Mouse (Mus musculus) adrenal gland, postnatal 25 days (tissue): ENCODE results near the gene Ankrd2. TPM values are rescaled to one million over a fixed set of nuclear protein-coding genes. Genes with fewer than 3 reads are reported as not detected.

Experiments
- DNase-seq: peaks from one replicate; pipeline ENCODE4 v3.0.0; 2021; ENCODE audit warnings: mixed read lengths
- long read RNA-seq: library from polyadenylated mRNA; stranded (forward); transcript quantifications from one replicate; pipeline ENCODE4 v2.0.0, GENCODE M21; 2021
- total RNA-seq: library from RNA; stranded (reverse); gene quantifications from 2 replicates; pipeline ENCODE4 v1.2.3, GENCODE M21; 2021

Gene Ankrd2
- 0.46 TPM in 1 of 2 replicates, not detected in the other for total RNA-seq
- long read RNA-seq = 0 reads

- peak; percentile 86 for DNase-seq
Observed at GRCm38 (mm10) chr19:42035456-42036248, at the start of gene Ankrd2. Ankrd2 (plus strand) TSS chr19:42036000.

GRCm38 (mm10) chr19:41987206-41987605 lies 48.6 kb upstream of the Ankrd2 start:
- no peak for DNase-seq

GRCm38 (mm10) chr19:41989810-41990209 lies 46.0 kb upstream of the Ankrd2 start:
- no peak for DNase-seq

GRCm38 (mm10) chr19:41991926-41992477 lies 43.8 kb upstream of the Ankrd2 start:
- DNase-seq = no peak

- no peak for DNase-seq
Observed at GRCm38 (mm10) chr19:41992971-41993370, 42.8 kb upstream of the Ankrd2 start.

GRCm38 (mm10) chr19:41993484-41993883 lies 42.3 kb upstream of the Ankrd2 start:
- peak; percentile 90 for DNase-seq

- no peak for DNase-seq
Observed at GRCm38 (mm10) chr19:41994023-41994422, 41.8 kb upstream of the Ankrd2 start.

- no peak for DNase-seq
Observed at GRCm38 (mm10) chr19:41995483-41995882, 40.3 kb upstream of the Ankrd2 start.

- DNase-seq = no peak
Observed at GRCm38 (mm10) chr19:41997090-41997489, 38.7 kb upstream of the Ankrd2 start.

- DNase-seq = no peak
Observed at GRCm38 (mm10) chr19:41998770-41999548, 36.8 kb upstream of the Ankrd2 start.

- no peak for DNase-seq
Observed at GRCm38 (mm10) chr19:41999688-42000283, 36.0 kb upstream of the Ankrd2 start.

- no peak for DNase-seq
Observed at GRCm38 (mm10) chr19:42000446-42000958, 35.3 kb upstream of the Ankrd2 start.

- DNase-seq = no peak
Observed at GRCm38 (mm10) chr19:42001253-42001980, 34.4 kb upstream of the Ankrd2 start.

- no peak for DNase-seq
Observed at GRCm38 (mm10) chr19:42004258-42004657, 31.5 kb upstream of the Ankrd2 start.

GRCm38 (mm10) chr19:42005616-42006015 lies 30.2 kb upstream of the Ankrd2 start:
- DNase-seq = no peak

GRCm38 (mm10) chr19:42006568-42006967 lies 29.2 kb upstream of the Ankrd2 start:
- no peak for DNase-seq

GRCm38 (mm10) chr19:42008586-42008985 lies 27.2 kb upstream of the Ankrd2 start:
- DNase-seq = no peak

GRCm38 (mm10) chr19:42009067-42009466 lies 26.7 kb upstream of the Ankrd2 start:
- DNase-seq = no peak

- peak; percentile 45 for DNase-seq
Observed at GRCm38 (mm10) chr19:42010436-42010835, 25.4 kb upstream of the Ankrd2 start.

GRCm38 (mm10) chr19:42011123-42011522 lies 24.7 kb upstream of the Ankrd2 start:
- DNase-seq = no peak

GRCm38 (mm10) chr19:42014231-42014825 lies 21.5 kb upstream of the Ankrd2 start:
- no peak for DNase-seq
